Mouse (Mus musculus): ENCODE measurements around the gene Spock1.

- TF ChIP-seq GATA1 (IDR thresholded peaks at IDR 0.05; ENCODE audit: borderline replicate concordance, low read length) (no peak), FLI1 (IDR thresholded peaks at IDR 0.05; ENCODE audit: low read length) (no peak)
Measured at GRCm38 (mm10) chr13:57515737-57516136, 392.4 kb downstream of the Spock1 start.

Data from megakaryocyte, embryonic 14.5 days (primary cell).